Mouse (Mus musculus) heart, adult 10 weeks (tissue): ENCODE measurements around the gene Zfp746. TPM values are rescaled to one million over a fixed set of nuclear protein-coding genes. Genes with fewer than 3 reads are reported as not detected.

Experiments
- polyA plus RNA-seq: library from polyadenylated mRNA; stranded (reverse); fragments of 350-450 nt; fragmentation: Illumina TruSeq; extraction: RNeasy Lipid Tissue Mini Kit (QIAGEN cat#74804); gene quantifications from one replicate; pipeline ENCODE4 v1.2.3, GENCODE M21; 2014; ENCODE audit warnings: low read depth, low replicate concordance

Zfp746 gene
- 7.7 TPM for polyA plus RNA-seq

GRCm38 (mm10) chr6:48086471-48086878, at the start of gene Zfp746:
Gene Zfp746 (minus strand): TSS chr6:48086593.

GRCm38 (mm10) chr6:48048426-48049272, 37.7 kb downstream of the Zfp746 start, which contains the start of gene Zfp777:
Gene Zfp777 (minus strand): TSS chr6:48048911.

Other genes with a start within 250 kb of the Zfp746 start
- gene Zfp282, start 209.4 kb downstream of the Zfp746 start, polyA plus RNA-seq, result 2.6 TPM
- gene Zfp212, start 166.1 kb downstream of the Zfp746 start, polyA plus RNA-seq, result 6.6 TPM
- 1.8 TPM for gene Zfp956, start 133.2 kb downstream of the Zfp746 start, polyA plus RNA-seq
- gene Zfp777, start 37.7 kb downstream of the Zfp746 start, polyA plus RNA-seq, result 9.2 TPM